Mouse (Mus musculus) frontal cortex, adult 2 months (tissue): ENCODE results near the gene Ston2. TPM values are rescaled to one million over a fixed set of nuclear protein-coding genes. Genes with fewer than 3 reads are reported as not detected.
"Not testable (repeated sequence)": the region's sequence is repeated elsewhere in the genome, so short reads cannot be mapped to it uniquely, and the experiment has no call there.

Experiments used
- DNase-seq, 2 experiments: peaks; one replicate each; pipeline ENCODE4 v3.0.0; 2022; ENCODE audit warnings: low spot score in 1 of 2; ENCODE audit errors: extremely low spot score in 1 of 2
- polyA plus RNA-seq: library from polyadenylated mRNA; depleted of rRNA; stranded (reverse); fragments of >200 nt; gene quantifications from 2 replicates; pipeline ENCODE4 v1.2.3, GENCODE M21; 2012

Ston2 gene
- polyA plus RNA-seq, 1 experiment: 12.3 TPM

DNA sequence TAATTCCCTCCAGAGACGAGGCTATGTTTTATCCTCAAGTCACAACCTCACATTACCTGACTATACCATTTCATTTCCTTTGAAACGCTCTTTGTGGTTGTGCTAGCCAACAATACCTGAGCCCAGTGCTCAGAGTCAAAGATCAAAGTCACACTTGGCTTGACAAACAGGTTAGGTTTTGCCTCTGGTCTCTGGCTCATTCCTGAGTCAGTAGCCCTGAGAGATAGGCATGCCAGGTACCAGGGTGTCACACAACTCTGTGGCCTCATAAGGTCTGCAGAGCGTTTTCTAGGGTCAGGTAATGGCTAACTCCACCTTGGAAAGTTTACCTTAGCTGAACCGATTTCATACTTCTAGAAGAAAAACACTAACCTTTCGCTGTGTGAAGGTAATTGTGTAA is 35.5 kb downstream of the Ston2 start:
- DNase-seq: no peak

DNA sequence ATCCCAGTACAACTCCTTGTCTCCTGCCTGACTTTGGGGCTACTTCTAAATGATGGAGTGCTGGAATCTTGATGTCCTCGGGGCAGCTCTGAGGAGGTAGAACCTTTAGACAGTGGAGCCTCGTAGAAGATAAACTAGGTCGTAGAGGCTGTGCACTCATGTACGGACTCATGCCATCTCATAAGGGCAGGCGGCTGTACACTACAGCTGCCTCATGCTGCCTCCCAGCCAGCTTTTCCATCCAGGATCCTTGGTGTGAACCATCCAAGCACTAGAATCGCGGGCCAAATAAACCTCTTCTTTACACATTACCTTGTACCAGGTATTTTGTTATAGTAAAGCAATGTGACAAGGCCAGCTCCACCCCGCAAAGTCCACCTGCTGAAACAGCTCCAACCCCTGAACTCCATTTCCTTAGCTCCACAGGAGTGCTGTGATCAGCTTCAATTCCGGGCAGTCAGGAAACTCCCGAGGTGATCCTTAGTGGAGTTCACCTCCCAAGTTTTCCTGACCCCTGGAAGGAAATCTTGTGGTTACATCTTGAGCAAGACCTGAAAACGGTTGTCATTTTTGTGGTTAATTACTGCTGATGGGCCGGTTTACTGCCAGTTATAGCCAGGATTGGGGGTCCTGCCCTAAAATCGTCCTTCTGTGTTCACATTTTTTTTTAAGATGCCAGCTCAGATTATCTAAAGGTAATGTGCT is 36.1 kb downstream of the Ston2 start:
- DNase-seq: no peak

DNA sequence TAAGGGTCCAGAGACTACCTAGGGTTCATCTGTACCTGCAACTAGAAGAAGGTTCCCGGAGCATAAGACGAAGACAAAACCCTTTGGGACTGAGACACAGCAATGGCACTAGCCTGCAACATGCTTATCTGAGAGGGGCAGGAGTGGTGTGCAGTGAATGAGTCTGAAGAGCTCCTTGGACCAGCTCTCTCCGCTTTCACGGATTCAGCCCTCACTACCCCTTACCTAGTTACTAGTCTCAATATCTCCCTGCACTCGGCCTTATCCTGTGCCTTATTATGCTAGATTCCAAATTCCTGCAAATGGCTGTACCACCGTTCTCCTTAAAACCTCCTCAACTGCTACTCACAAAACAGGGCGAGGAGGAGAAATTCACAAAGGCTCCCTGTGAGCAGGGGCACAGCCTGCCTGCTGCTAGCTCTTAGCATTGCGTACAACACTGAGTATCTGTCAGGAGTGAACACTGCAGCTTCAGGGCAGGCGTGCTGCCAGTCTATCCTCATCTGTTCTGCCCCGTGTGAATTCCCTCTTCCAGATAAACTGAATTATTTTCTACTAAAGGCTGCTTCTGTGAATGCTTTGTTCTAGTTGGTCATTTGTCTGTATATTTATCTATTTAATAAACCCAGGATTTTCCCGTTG is 38.5 kb downstream of the Ston2 start:
- DNase-seq: no peak

DNA sequence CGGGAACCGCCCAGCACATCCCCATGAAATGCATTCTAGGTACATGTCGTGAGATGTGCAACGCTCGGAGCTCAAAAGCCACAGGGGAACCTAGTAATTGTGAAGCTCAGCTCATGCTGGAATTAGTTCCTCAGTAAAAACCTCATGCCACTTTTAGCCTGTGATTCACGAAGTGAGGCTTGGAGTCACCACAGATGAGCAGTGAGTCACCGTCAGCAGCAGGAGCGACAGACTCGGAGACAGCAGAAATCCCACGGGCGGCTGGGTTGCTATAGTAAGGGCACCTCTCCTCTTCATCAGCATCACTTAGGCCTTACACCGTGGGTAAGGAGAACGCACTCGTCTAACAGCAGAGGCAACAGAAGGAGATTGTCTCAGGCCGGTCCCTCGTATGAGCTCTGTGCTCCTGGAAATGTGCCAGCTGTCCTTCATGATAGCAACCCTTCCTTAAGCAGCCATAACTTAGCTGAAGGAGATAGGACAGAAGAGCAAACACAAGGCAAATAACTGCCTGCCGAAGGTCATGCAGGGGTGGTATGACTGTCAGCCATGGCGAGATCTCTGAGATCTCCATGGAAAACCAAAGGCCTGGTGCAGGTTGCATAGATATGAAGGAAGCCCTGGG is 39.8 kb downstream of the Ston2 start:
- DNase-seq: peak; percentile 80 to 88

DNA sequence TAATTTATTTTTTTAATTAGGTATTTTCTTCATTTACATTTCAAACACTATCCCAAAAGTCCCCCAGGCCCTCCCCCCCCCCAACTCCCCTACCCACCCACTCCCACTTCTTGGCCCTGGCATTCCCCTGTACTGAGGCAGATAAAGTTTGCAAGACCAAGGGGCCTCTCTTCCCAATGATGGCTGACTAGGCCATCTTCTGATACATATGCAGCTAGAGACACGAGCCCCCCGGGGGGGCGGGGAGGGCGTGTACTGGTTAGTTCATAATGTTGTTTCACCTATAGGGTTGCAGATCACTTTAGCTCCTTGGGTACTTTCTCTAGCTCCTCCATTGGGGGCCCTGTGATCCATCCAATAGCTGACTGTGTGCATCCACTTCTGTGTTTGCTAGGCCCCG is 41.3 kb downstream of the Ston2 start:
- DNase-seq: not testable (repeated sequence)

DNA sequence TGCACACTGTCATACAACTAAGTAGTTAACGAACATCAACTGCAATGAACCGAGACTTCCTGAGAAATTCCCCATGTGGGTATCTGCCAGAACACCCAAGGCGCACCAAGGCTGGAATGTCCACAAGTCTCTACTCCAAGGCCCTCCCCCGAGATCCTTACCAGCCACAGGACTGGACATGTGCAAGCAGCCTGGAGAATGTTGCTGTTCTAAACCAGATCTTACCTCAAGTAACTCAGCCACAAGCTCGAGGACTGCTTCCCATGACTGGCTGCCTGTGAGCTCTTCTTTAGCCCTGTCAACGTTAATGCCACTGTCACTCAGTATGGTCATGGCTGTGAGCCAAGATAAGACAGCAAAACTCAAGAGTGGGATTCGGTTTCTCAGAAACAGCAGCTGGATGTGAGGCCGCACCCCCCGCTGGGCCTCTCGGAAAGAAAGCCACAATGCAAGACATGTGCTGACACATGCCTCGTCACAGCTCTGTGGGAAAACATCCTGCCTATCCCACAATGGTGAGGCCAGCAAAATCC is 42.4 kb downstream of the Ston2 start:
- DNase-seq: no peak

DNA sequence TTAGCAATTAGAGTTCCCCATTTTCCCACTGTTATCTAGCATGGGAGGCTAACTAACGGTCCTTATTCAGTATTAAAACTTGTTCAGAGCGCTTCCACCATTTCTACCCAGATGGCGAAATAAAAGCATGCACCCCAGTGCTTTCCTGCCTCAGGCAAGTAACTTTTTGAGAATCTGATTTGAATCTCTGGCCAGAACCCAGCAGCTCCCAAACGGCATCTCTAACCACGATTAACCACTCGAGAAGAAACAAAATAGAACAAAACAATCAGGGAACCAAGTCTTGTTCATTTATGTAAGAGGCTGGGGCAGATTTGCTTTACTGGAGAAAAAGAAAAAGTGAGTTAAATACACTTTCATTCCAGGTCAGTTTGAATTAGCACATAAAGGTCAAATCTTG is 44.1 kb downstream of the Ston2 start:
- DNase-seq: no peak

DNA sequence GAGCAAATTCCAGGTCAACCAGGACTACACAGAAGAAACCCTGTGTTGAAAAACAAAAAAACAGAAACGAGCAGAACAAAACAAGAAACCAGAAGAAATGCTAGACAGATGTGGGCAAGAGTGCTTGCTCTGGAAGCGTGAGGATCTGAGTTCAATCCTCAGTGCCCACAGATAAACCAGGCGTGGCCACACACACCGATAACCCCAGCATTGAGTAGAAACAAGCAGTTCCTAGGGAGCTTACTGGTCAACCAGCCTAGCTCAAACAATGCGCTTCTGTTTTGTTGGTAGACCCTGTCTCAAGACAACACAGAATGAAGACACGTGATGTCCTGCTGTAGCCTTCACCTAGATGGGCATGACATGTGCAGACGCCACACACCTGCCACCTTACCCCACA is 45.3 kb downstream of the Ston2 start:
- DNase-seq: no peak

DNA sequence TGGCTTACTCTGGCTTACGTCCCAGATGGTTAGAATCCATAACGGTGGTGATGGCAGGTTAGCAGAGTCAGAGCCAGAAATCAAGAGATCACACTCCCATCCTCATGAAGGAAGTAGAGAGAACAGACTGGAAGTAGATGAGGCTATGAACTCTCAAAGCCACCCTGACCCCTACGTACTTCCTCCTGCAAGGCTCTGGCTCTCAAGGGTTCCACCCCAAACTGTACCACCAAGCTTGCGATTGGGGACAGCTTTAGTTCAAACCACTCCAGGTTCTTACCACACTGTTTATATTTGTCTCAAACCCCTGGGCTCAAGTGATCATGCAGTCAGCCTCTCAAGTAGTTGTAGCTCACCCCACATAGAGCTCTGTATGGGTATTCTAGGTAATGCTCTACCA is 49.8 kb downstream of the Ston2 start:
- no peak for DNase-seq

DNA sequence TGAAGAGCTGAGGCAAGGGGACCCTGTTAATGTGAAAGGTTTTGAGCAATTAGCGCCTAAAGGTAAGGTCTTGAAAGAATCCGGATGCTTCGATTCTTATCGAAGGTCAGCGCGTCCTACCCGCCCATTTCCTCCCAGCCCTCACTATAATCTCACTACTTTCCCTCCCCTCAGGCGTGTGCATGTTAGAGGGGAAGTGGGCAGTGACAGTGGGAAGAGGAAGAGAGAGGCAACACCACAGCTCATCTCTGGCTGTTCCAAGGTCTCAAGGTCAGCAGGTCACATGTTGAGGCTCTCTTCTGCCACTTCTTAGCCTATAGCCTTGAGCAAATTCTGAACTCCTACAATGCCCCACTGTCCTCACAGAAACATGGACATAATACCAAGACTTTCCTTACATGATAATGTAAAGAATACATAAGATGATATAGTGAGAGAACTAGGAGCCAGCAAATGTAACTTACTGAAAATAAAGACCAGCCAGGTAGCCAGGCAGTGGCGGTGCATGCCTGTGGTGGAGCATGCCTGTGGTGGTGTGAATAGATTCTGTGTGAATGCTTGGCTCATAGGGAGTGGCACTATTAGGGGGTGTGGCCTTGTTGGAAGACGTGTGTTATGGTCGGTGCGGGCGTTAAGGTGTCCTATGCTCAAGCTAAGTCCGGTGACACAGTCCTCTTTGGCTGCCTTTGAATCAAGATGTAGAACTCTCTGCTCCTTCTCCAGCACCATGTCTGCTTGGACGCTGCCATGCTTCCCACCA is 51.8 kb downstream of the Ston2 start:
- DNase-seq: no peak

DNA sequence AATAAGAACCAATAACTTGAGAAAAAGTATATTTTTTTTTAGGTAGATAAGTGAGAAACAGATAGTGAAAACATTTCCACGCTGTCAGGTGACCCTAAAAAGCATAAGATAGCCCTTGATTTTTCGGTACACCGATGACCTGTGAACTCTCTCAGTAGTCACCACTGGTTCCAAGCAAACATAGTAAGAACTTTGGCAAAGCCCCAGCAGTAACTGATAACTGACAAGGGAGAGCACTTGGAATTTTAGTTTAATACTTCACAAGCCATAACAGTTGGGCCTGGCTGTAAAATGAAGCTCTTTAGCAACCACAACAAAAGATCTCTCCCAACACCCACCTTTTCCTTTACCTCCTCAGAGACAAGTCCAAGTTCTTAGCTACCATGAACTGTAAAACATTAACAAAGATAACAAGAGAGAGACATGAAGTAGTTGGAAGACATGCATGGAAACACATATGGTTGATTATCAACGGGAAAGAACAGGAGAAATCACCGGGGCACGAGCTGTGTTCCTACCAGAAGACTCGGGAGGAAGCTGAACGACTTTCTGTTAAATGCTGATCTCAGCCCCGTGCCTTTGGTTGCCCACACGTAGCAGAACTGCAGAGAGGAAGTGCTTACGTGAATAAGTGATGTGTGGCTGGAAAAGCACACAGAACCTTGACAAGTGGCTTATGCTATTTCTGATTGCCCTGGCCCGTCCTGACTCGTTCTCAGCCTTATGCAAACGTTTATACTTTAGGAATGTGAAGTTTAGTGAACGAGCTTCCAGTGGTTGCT is 53.8 kb downstream of the Ston2 start:
- no peak for DNase-seq

DNA sequence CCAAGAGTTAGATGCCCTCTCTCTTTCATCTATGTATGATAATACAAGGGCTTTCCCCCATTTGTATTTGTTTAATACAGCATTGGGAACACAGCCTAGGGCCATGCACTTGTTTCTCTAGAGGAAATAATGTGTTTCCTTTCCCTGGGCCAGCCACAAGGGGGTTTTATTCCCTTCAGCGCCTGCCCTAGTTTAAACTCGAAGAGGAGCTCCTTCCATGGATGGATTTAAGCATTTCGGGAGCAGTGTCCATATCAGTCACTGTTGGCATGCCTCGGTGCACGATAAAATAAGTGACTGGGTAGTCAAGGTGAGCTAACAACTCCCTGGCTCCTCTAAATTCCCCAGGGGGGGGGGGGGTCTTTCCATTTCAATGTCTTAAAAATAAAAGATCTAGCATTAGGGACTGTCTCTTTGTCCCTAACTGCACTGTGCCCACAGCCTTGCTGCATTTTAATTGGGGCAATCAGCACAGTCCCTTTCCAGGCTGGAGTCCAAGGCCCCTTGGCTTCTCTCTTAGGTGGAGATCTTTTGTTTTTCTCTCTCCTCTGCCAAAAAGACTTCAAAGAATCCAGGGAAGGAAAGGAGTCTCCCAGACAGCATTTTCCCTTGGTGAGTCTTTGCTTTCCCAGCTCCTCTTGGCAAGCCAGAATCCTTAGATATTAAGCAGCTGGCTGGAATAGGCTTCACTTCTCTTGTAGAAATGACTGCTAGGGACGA is 55.3 kb downstream of the Ston2 start:
- DNase-seq: peak; percentile 14 to 45

DNA sequence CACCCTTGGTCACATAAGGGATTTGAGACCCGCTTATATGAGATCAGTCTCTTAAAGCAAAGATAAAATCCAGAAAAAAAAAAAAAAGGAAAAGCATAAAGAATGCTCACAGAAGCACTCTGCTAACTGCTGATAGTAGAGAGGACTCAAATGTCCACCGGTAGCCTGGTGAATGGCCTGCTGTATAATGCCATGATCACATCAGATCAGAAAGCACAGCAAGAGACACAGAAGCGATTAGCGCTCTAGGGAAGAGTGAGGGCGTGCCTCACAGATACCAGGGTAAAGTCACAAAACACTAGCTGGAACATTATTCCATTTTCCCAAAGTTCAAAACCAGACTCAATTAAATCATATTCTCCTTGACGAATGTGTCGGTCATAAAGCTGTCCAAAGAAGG is 62.0 kb downstream of the Ston2 start:
- no peak for DNase-seq

DNA sequence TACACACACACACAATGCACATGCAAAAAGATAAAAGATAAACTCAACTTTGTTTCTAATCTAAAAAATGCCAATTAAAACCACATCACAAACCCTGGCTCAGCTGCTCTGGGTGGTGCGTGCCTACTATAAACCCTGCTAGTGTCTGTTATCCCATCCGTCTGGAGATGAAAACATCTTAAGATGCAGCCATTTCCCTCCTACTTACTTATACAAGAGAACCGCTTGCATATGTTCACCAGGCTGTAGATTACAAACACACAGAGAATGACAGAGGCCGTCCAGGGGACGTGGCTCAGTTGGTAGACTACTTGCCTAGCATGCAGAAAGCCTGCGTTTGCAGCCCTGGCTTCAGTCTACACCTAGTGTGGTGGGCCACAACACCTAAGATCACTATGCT is 64.3 kb downstream of the Ston2 start:
- no peak for DNase-seq

DNA sequence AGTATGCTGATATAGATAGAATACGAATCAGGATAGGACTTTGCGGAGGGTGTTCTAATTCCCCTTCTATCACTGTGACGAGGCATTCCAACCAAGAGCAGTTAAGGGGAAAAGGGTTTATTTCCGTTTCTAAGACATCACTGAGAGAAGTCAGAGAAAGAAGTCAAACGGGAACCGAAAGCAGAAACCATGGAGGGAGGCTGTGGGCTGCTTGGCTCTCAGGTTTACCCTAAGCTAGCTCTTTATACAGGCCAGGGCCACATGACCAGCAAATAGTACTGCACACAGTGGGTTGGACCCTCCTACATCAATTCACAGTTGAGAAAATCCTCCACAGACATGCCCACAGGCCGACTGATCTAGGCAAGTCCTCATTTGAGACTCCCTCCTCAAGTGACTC is 69.1 kb downstream of the Ston2 start:
- no peak for DNase-seq

DNA sequence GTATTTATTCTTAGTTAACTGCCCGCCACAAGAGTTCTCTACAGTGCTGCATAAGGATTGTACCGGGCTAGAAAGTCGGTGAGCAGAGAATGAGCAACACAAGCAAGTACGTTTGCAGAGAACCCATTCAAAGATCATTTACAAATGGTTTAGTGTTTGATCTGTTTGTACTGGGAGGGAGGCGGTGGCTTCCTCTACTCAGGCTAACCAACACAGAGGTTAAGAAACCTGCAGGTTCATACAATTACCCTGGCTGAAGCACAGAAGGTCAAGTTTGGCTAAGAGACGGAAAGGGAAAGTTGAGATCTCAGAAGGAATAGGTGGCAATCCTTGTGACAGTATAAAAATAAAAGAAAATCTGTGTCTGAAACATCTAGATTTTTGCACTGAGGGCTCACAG is 72.5 kb downstream of the Ston2 start:
- DNase-seq: no peak

DNA sequence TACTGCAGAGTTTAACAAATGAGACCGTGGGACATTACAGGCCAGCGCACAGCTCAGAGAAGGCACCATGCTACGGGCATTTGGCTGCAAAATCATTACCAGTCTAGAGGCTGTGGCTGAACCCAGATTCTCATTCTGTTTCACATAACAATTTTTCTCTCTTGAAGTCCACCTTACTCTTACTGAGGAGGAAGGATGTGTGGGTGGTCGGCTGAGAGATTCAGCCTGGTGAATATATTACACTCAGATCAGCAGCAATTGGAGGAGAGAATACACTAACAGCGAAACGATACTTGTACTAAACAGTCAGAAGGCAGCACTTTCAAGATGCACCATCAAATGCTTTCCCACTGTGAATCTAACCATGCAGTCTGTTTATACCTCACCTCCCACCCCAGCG is 74.8 kb downstream of the Ston2 start:
- DNase-seq: peak in 1 of 2 experiments; percentile 28

DNA sequence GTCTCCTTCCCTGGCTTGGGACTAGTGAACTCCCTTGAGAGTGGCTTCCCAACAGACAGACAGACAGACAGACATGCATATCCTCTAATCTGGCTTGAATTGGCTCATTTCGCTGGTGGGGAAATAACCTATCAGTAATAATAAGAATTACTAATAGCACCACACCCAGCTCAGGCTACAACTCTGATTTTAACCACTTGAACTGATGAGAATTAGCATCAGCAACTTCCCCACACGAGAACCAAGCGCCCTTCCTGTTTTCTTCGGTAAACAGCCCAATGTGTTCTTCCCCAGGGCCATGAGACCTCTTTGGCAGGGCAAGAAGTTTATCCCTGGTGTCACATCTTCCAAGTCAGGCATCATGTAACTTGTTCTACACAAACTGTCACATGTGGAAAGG is 76.5 kb downstream of the Ston2 start:
- no peak for DNase-seq

DNA sequence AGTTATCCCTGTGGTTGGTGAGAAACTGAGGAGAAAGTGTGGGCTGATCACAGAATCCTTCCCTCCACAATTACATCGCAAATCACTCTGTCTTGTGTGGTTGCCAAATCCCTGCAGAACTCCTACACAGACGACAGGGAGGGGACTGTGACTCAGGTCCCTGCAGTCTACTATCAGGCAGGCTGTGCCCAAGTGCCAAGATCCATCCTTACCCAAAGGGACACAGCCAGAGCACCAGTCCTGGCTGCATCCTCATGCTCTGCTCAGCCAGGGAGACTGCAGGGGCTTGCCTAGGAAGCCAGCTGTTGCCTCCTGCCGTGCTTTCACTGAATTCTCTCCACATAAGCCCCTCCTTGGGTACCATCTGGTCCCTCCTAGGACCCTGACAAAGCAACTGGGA is 77.3 kb downstream of the Ston2 start:
- DNase-seq: peak; percentile 49 to 72

DNA sequence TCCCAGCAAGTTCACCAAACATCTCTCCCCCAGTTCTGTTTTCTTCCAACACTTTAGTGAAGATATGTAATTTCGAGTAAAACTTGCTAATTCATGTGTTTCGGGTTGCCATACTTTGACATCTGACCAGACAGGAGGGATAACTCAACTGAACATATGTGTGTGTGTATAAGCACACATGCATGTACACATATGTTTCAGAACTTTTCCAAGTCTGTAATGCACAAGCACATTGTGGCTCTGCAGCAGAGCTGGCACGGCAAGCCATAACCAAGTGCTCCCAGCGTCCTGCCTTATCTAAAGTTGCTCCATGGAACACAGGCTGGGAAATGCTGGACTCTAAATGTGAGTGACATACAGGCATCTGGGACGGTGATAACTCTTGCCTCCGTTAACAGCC is 78.6 kb downstream of the Ston2 start:
- DNase-seq: no peak
